Mouse (Mus musculus) R1 (cell line): ENCODE data around the gene Cacna1c.

Source experiments
- DNase-seq: peaks from one replicate; pipeline ENCODE4 v3.0.0-alpha.2; 2018; ENCODE audit warnings: low read depth, low spot score

The Cacna1c gene

GRCm38 (mm10) chr6:118862091-118862490 is 334.1 kb downstream of the Cacna1c start:
- no peak for DNase-seq

- no peak for DNase-seq
These were observed 337.8 kb downstream of the Cacna1c start for GRCm38 (mm10) chr6:118858431-118858830.

GRCm38 (mm10) chr6:118852131-118852530 is 344.1 kb downstream of the Cacna1c start:
- DNase-seq, result no peak

GRCm38 (mm10) chr6:118851086-118851485 is 345.1 kb downstream of the Cacna1c start:
- peak; percentile 26 for DNase-seq

- DNase-seq, result no peak
These were observed 347.6 kb downstream of the Cacna1c start for GRCm38 (mm10) chr6:118848640-118849039.

GRCm38 (mm10) chr6:118847751-118848150 is 348.5 kb downstream of the Cacna1c start:
- no peak for DNase-seq

GRCm38 (mm10) chr6:118845829-118846228 is 350.4 kb downstream of the Cacna1c start:
- no peak for DNase-seq

GRCm38 (mm10) chr6:118845180-118845579 is 351.0 kb downstream of the Cacna1c start:
- no peak for DNase-seq

GRCm38 (mm10) chr6:118843566-118843965 is 352.7 kb downstream of the Cacna1c start:
- DNase-seq, result no peak

- DNase-seq, result no peak
These were observed 354.3 kb downstream of the Cacna1c start for GRCm38 (mm10) chr6:118841892-118842291.

GRCm38 (mm10) chr6:118838919-118839915 is 357.0 kb downstream of the Cacna1c start:
- DNase-seq, result peak; percentile 19

GRCm38 (mm10) chr6:118836693-118837092 is 359.5 kb downstream of the Cacna1c start:
- DNase-seq, result no peak

GRCm38 (mm10) chr6:118834046-118834445 is 362.2 kb downstream of the Cacna1c start:
- no peak for DNase-seq

GRCm38 (mm10) chr6:118833049-118833448 is 363.2 kb downstream of the Cacna1c start:
- no peak for DNase-seq

GRCm38 (mm10) chr6:118832616-118833015 is 363.6 kb downstream of the Cacna1c start:
- DNase-seq, result no peak

GRCm38 (mm10) chr6:118830851-118831250 is 365.4 kb downstream of the Cacna1c start:
- no peak for DNase-seq

- peak; percentile 11 for DNase-seq
These were observed 368.0 kb downstream of the Cacna1c start for GRCm38 (mm10) chr6:118828187-118828586.

GRCm38 (mm10) chr6:118827560-118827959 is 368.7 kb downstream of the Cacna1c start:
- DNase-seq, result no peak

GRCm38 (mm10) chr6:118825400-118825871 is 370.8 kb downstream of the Cacna1c start:
- DNase-seq, result no peak

- DNase-seq, result no peak
These were observed 374.7 kb downstream of the Cacna1c start for GRCm38 (mm10) chr6:118821536-118821935.

GRCm38 (mm10) chr6:118819657-118820056 is 376.6 kb downstream of the Cacna1c start:
- DNase-seq, result no peak

- DNase-seq, result no peak
These were observed 378.2 kb downstream of the Cacna1c start for GRCm38 (mm10) chr6:118817928-118818503.

GRCm38 (mm10) chr6:118816253-118816652 is 380.0 kb downstream of the Cacna1c start:
- DNase-seq, result no peak
